In genomic region chr4:153567329-153567973, GRCm38 (mm10) we compare ENCODE assay signal across 22 mouse cellular contexts.
DNase-seq lines count a peak whose midpoint lies in the region; ATAC-seq and TF ChIP-seq lines count a peak whose summit lies in the region.
"Had no signal": no experiment of that assay in that cellular context is flagged by ENCODE, and none has a peak within 500 bp of the region (broad histone marks: within the 10 kb centered on the region; RNA-seq: fewer than 3 reads in every experiment).

No protein-coding gene starts in this region.

- H3K4me3 ChIP-seq in forebrain, embryonic 12.5 days (replicated peaks): no peak overlapping the region
- no peak overlapping the region for H3K4me3 ChIP-seq in forebrain, embryonic 14.5 days (ENCODE audit: low read depth, low read length)
- no peak overlapping the region for H3K4me3 ChIP-seq in midbrain, embryonic 11.5 days (ENCODE audit: low read depth, low read length)
- H3K4me3 ChIP-seq in midbrain, embryonic 16.5 days (ENCODE audit: low read depth, low read length): no peak overlapping the region
- H3K4me3 ChIP-seq in forebrain, embryonic 13.5 days: no peak overlapping the region
- no peak overlapping the region for H3K4me3 ChIP-seq in stomach, postnatal 0 days (ENCODE audit: low read depth, low read length)
- H3K4me3 ChIP-seq: embryonic facial prominence, embryonic 13.5 days; kidney, embryonic 15.5 days; limb, embryonic 12.5 days; liver, embryonic 15.5 days; neural tube, embryonic 13.5 days had no signal

- H3K4me1 ChIP-seq in forebrain, embryonic 12.5 days: peaks cover 8% of the 10 kb centered on the region
- no peaks in the 10 kb centered on the region for H3K4me1 ChIP-seq in forebrain, embryonic 14.5 days (ENCODE audit: control insufficient read depth, insufficient read depth, low read length)
- H3K4me1 ChIP-seq in midbrain, embryonic 11.5 days (ENCODE audit: control insufficient read depth, insufficient read depth, low read length): no peaks in the 10 kb centered on the region
- H3K4me1 ChIP-seq in midbrain, embryonic 16.5 days (ENCODE audit: control insufficient read depth, insufficient read depth, low read length): no peaks in the 10 kb centered on the region
- peaks cover 7% of the 10 kb centered on the region; the same call in 1 of the 2 replicates for H3K4me1 ChIP-seq in forebrain, embryonic 13.5 days
- no peaks in the 10 kb centered on the region for H3K4me1 ChIP-seq in stomach, postnatal 0 days (replicated peaks; ENCODE audit: control insufficient read depth, insufficient read depth)
- H3K4me1 ChIP-seq: embryonic facial prominence, embryonic 13.5 days; kidney, embryonic 15.5 days; limb, embryonic 12.5 days; liver, embryonic 15.5 days; neural tube, embryonic 13.5 days had no signal

- H3K36me3 ChIP-seq in forebrain, embryonic 12.5 days (replicated peaks): no peaks in the 10 kb centered on the region
- H3K36me3 ChIP-seq in forebrain, embryonic 14.5 days (ENCODE audit: control insufficient read depth, insufficient read depth, low read length): no peaks in the 10 kb centered on the region
- no peaks in the 10 kb centered on the region for H3K36me3 ChIP-seq in midbrain, embryonic 11.5 days (ENCODE audit: control insufficient read depth, insufficient read depth, low read length)
- H3K36me3 ChIP-seq in midbrain, embryonic 16.5 days (ENCODE audit: control insufficient read depth, insufficient read depth, low read length): no peaks in the 10 kb centered on the region
- no peaks in the 10 kb centered on the region for H3K36me3 ChIP-seq in forebrain, embryonic 13.5 days (ENCODE audit: poor library complexity, severe bottlenecking)
- H3K36me3 ChIP-seq in stomach, postnatal 0 days (ENCODE audit: control insufficient read depth, insufficient read depth, low read length): no peaks in the 10 kb centered on the region
- H3K36me3 ChIP-seq: embryonic facial prominence, embryonic 13.5 days; kidney, embryonic 15.5 days; limb, embryonic 12.5 days; liver, embryonic 15.5 days; neural tube, embryonic 13.5 days had no signal

- TF ChIP-seq EP300 in stomach, postnatal 0 days (optimal IDR thresholded peaks at IDR 0.05): no peak

- H3K27me3 ChIP-seq in forebrain, embryonic 12.5 days: no peaks in the 10 kb centered on the region
- H3K27me3 ChIP-seq in forebrain, embryonic 14.5 days (replicated peaks; ENCODE audit: control insufficient read depth, insufficient read depth, low read length): no peaks in the 10 kb centered on the region
- H3K27me3 ChIP-seq in midbrain, embryonic 11.5 days (ENCODE audit: control insufficient read depth, insufficient read depth, low read length): no peaks in the 10 kb centered on the region
- no peaks in the 10 kb centered on the region for H3K27me3 ChIP-seq in midbrain, embryonic 16.5 days (ENCODE audit: control insufficient read depth, insufficient read depth, low read depth, low read length)
- H3K27me3 ChIP-seq in forebrain, embryonic 13.5 days: no peaks in the 10 kb centered on the region
- H3K27me3 ChIP-seq in stomach, postnatal 0 days (ENCODE audit: control insufficient read depth, insufficient read depth, low read length): no peaks in the 10 kb centered on the region
- H3K27me3 ChIP-seq: embryonic facial prominence, embryonic 13.5 days; kidney, embryonic 15.5 days; limb, embryonic 12.5 days; liver, embryonic 15.5 days; neural tube, embryonic 13.5 days had no signal

- ATAC-seq in forebrain, embryonic 12.5 days (ENCODE audit: low FRiP score): no peak
- no peak for ATAC-seq in forebrain, embryonic 14.5 days
- ATAC-seq in midbrain, embryonic 11.5 days (ENCODE audit: low FRiP score): no peak
- no peak for ATAC-seq in midbrain, embryonic 16.5 days
- ATAC-seq in forebrain, embryonic 13.5 days: no peak
- ATAC-seq in stomach, postnatal 0 days (ENCODE audit: low FRiP score, low TSS enrichment): peak; percentile 92
- ATAC-seq: CD4-positive, CD25-positive, alpha-beta regulatory T cell, adult 4 months had no signal

- H3K9ac ChIP-seq in forebrain, embryonic 12.5 days: no peak overlapping the region
- H3K9ac ChIP-seq in forebrain, embryonic 14.5 days (ENCODE audit: low read length): no peak overlapping the region
- H3K9ac ChIP-seq in midbrain, embryonic 11.5 days (ENCODE audit: low read length): no peak overlapping the region
- no peak overlapping the region for H3K9ac ChIP-seq in midbrain, embryonic 16.5 days (ENCODE audit: low read depth, low read length)
- H3K9ac ChIP-seq in forebrain, embryonic 13.5 days: no peak overlapping the region
- H3K9ac ChIP-seq in stomach, postnatal 0 days (ENCODE audit: low read length): no peak overlapping the region
- H3K9ac ChIP-seq: embryonic facial prominence, embryonic 13.5 days; hindbrain, embryonic 14.5 days; kidney, embryonic 15.5 days; limb, embryonic 12.5 days; liver, embryonic 15.5 days; lung, embryonic 14.5 days; neural tube, embryonic 13.5 days had no signal

- DNase-seq in forebrain, embryonic 14.5 days (ENCODE audit: low spot score): no peak
- peak; percentile 44 for DNase-seq in midbrain, embryonic 11.5 days (ENCODE audit: low spot score, missing footprints)
- peak; percentile 62 for DNase-seq in stomach, postnatal 0 days (ENCODE audit: low spot score)
- DNase-seq in retina, postnatal 1 day: no peak
- DNase-seq: adrenal gland, postnatal 14 days; cerebellum, adult 18-20 months; cerebellum, postnatal 10 days; gastrocnemius, postnatal 10 days; heart, postnatal 14 days; kidney, adult 18-20 months; kidney, postnatal 25 days; lung, embryonic 14.5 days had no signal

- no peak for TF ChIP-seq CTCF in stomach, postnatal 0 days (IDR thresholded peaks at IDR 0.05; ENCODE audit: low read depth)

- 6% methylated on average over 2 of the region's 2 CpGs for WGBS in forebrain, embryonic 12.5 days
- WGBS in forebrain, embryonic 14.5 days: 3% methylated on average over 2 of the region's 2 CpGs
- 19% methylated on average over 2 of the region's 2 CpGs for WGBS in midbrain, embryonic 11.5 days
- 7% methylated on average over 2 of the region's 2 CpGs for WGBS in midbrain, embryonic 16.5 days
- WGBS in forebrain, embryonic 13.5 days: 1% methylated on average over 2 of the region's 2 CpGs
- whole genome bisulfite sequencing in stomach, postnatal 0 days: 19% methylated on average over 2 of the region's 2 CpGs

- no peaks in the 10 kb centered on the region for H3K9me3 ChIP-seq in forebrain, embryonic 12.5 days
- H3K9me3 ChIP-seq in forebrain, embryonic 14.5 days (replicated peaks; ENCODE audit: control insufficient read depth, low read length): no peaks in the 10 kb centered on the region
- no peaks in the 10 kb centered on the region for H3K9me3 ChIP-seq in midbrain, embryonic 11.5 days (ENCODE audit: control insufficient read depth, low read length)
- no peaks in the 10 kb centered on the region for H3K9me3 ChIP-seq in midbrain, embryonic 16.5 days (replicated peaks; ENCODE audit: control insufficient read depth, low read length, poor library complexity, severe bottlenecking)
- H3K9me3 ChIP-seq in forebrain, embryonic 13.5 days (replicated peaks): no peaks in the 10 kb centered on the region
- no peaks in the 10 kb centered on the region for H3K9me3 ChIP-seq in stomach, postnatal 0 days (ENCODE audit: control insufficient read depth, low read length)
- H3K9me3 ChIP-seq: embryonic facial prominence, embryonic 13.5 days; kidney, embryonic 15.5 days; limb, embryonic 12.5 days; liver, embryonic 15.5 days; neural tube, embryonic 13.5 days had no signal

- H3K4me2 ChIP-seq in forebrain, embryonic 12.5 days: no peak overlapping the region
- no peak overlapping the region for H3K4me2 ChIP-seq in forebrain, embryonic 14.5 days (ENCODE audit: low read length)
- H3K4me2 ChIP-seq in midbrain, embryonic 11.5 days: no peak overlapping the region
- no peak overlapping the region for H3K4me2 ChIP-seq in midbrain, embryonic 16.5 days (ENCODE audit: low read length)
- H3K4me2 ChIP-seq in forebrain, embryonic 13.5 days: no peak overlapping the region
- H3K4me2 ChIP-seq in stomach, postnatal 0 days (replicated peaks; ENCODE audit: low read depth): no peak overlapping the region
- H3K4me2 ChIP-seq: embryonic facial prominence, embryonic 13.5 days; hindbrain, embryonic 14.5 days; kidney, embryonic 15.5 days; limb, embryonic 12.5 days; liver, embryonic 15.5 days; lung, embryonic 14.5 days; neural tube, embryonic 13.5 days had no signal

- peak overlapping the region; percentile 70 for H3K27ac ChIP-seq in forebrain, embryonic 12.5 days
- no peak overlapping the region for H3K27ac ChIP-seq in forebrain, embryonic 14.5 days (ENCODE audit: low read depth, low read length)
- H3K27ac ChIP-seq in midbrain, embryonic 11.5 days (ENCODE audit: low read depth, low read length): peak overlapping the region; percentile 20; the same call in 1 of the 2 replicates
- no peak overlapping the region for H3K27ac ChIP-seq in midbrain, embryonic 16.5 days (ENCODE audit: low read length)
- peak overlapping the region; percentile 10; the same call in 1 of the 2 replicates for H3K27ac ChIP-seq in forebrain, embryonic 13.5 days
- 0 out of 2 replicates have a peak overlapping the region, but pooled peaks have one; percentile 8 for H3K27ac ChIP-seq in stomach, postnatal 0 days (replicated peaks)
- H3K27ac ChIP-seq: embryonic facial prominence, embryonic 13.5 days; hindbrain, embryonic 14.5 days; kidney, embryonic 15.5 days; limb, embryonic 12.5 days; liver, embryonic 15.5 days; neural tube, embryonic 13.5 days had no signal

Comparison
In these comparisons a context has a peak if more than half of its experiments do, and no peak if none do; other contexts are left out.
1. H3K27ac ChIP-seq: peak in forebrain, embryonic 12.5 days (single experiment), midbrain, embryonic 11.5 days (single experiment), forebrain, embryonic 13.5 days (single experiment) and stomach, postnatal 0 days (single experiment); none in forebrain, embryonic 14.5 days (single experiment) and midbrain, embryonic 16.5 days (single experiment).
2. DNase-seq: peak in midbrain, embryonic 11.5 days (single experiment) and stomach, postnatal 0 days (single experiment); none in forebrain, embryonic 14.5 days (single experiment) and retina, postnatal 1 day (single experiment).